Mouse (Mus musculus): ENCODE data around the gene Olfr988.
"Not testable (repeated sequence)": the region's sequence is repeated elsewhere in the genome, so short reads cannot be mapped to it uniquely, and the experiment has no call there.

Gene Olfr988

DNA sequence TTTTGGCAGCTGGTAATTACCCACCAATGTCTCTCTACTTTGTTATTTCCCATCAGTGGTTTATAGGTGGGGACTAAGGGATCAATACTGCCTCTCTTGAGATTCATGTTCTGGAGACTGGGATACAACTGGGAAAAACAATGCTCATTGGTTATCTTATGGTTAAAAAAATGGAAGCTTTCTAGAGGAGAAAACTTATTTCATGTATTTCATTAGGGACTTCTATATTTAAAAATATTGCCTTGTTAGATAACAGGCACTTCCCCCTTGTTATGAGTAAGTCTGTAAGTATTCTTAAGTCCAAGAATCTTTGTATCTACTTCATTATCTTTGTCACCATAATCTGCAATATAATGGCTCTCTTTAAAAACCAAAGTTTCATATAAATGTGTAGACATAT lies at the start of gene Olfr988:
TSS of gene Olfr988 (minus strand) at position 101 of the 400 bp plus-strand sequence.
- in situ Hi-C loops (cut with MboI; ENCODE audit: low sequenced_read_pairs): not testable (repeated sequence)

DNA sequence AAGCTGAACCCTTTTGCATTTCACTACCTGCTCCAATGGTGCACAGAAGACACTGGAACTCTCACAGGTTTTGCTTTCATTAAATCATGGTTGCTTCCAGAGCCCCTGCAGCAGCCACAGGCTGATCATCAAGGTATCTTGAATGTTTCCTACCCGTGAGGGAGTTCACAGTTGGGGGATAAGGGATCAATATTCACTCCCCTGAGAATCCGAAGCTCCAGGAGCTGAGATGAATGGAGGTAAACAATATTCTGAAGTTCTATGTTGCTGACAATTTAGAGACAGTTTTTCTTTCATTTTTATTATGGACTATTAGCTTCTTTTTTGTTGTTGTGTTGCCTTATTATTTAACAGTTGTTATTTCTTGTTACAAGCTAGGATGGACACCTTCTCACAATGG lies 46.3 kb upstream of the Olfr988 start, which contains the start of gene Olfr992:
TSS of gene Olfr992 (minus strand) at position 101 of the 400 bp plus-strand sequence.
- in situ Hi-C loops (cut with MboI; ENCODE audit: low sequenced_read_pairs): no loop called here

DNA sequence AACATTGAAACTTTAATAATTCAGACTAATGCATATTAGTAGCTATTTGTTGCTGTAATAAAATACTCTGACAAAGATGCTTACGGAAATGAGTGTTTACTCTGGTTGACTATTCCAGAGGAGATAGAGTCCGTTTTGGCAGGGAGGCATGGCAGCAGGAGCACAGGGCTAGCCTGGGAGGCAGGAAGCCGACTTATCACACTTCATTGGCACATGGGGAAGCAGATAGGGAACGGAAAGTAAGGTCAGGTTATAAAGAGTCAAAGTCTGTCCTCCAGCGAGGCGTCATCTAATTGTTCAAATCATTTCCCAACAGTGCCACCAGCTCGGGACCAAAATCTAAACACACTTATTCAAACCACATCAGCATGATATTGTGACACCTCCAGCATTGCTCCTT lies 23.1 kb downstream of the Olfr988 start:
- in situ Hi-C loops (cut with MboI; ENCODE audit: low sequenced_read_pairs): no loop called here

DNA sequence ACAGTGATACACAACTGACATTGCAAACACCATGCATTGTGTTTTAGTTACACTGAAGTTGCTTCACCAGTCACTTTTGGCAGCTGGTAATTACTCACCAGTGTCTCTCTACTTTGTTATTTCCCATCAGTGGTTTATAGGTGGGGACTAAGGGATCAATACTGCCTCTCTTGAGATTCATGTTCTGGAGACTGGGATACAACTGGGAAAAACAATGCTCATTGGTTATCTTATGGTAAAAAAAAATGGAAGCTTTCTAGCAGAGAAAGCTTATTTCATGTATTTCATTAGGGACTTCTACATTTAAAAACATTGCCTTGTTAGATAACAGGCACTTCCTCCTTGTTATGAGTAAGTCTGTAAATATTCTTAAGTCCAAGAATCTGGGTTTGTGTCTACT lies 23.8 kb downstream of the Olfr988 start, which contains the start of gene Olfr987:
TSS of gene Olfr987 (minus strand) at position 101 of the 400 bp plus-strand sequence.
- in situ Hi-C loops (cut with MboI; ENCODE audit: low sequenced_read_pairs): not testable (repeated sequence)

DNA sequence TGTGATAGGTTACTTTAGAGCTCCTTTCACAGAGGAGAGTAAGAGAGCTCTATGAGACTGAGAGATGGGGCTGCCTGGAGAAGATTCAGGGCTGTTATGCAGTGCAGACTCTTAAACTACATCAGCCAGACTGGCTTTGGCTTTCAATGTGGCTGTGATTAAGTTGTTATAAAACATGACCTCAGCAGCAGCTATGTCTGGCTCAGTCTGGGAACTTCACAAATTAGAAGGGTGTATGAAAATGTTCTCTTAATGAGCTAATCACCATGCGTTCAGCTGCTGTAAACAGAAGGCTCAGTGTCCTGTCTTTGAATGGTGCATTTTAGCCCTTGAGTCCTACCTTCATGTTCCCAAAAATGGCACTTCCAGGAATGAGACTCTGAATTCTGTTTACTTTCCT lies 43.9 kb downstream of the Olfr988 start:
- in situ Hi-C loops (cut with MboI; ENCODE audit: low sequenced_read_pairs): no loop called here
